Mouse (Mus musculus): ENCODE measurements at regions not wholly inside any gene's neighbourhood (a gene's known extent, or its start where the extent isn't known, plus 50 kb on each side); places are given as distances from the start of the nearest gene placed in this dataset.

DNA sequence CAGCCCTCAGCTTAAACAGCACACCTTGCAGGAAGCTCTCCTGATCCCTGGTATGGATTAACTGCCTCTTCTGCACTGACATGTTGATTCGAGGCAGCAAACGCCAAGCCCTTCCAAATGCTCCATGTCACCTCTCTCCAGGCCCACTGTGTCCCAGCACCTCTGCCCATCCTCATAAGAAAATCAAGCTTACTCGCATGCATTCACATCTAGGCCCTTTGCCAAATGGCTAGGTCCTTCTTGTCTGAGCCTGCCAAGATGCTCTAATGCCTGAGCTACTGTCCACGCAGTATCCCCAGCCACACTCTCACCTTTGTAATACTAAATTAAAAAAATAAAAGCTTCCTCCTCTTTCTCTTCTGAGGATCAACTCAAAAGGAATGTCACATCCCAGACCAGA is 588.7 kb upstream of the Cdh11 start:
- H3K4me3 ChIP-seq (ENCODE audit: insufficient read depth, low read length): no peak overlapping the region
- TF ChIP-seq CTCF (IDR thresholded peaks at IDR 0.05; ENCODE audit: borderline replicate concordance, insufficient read depth, low read length) (no peak), POLR2A (IDR thresholded peaks at IDR 0.05; ENCODE audit: low read depth, low read length) (no peak)
- H3K4me1 ChIP-seq (ENCODE audit: control insufficient read depth, insufficient read depth, low read length): no peaks in the 10 kb centered on the region
- peak overlapping the region; percentile 8; the same call in 1 of the 2 replicates for H3K27ac ChIP-seq (ENCODE audit: insufficient read depth, low read length)

DNA sequence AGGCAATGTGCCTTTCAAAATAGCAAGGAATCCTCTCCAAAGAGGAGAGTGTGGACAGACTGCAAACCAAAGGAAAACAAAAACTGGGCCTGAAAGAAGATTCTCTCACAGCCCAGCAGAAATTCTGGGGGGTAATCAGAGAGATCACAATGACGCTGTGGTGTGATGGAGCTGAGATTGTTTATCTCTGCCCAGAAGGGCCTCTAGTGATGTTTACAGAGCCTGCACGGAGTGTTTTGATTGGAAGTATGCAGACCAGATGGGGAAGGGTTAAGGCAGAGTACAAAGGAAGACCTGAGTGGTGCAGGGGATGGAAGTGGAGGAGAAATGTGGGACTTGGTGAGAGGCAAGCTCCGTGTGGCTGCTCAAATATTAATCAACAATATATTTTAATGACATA is 593.1 kb upstream of the Cdh11 start:
- H3K4me3 ChIP-seq (ENCODE audit: insufficient read depth, low read length): no peak overlapping the region
- H3K4me1 ChIP-seq (ENCODE audit: control insufficient read depth, insufficient read depth, low read length): no peaks in the 10 kb centered on the region

DNA sequence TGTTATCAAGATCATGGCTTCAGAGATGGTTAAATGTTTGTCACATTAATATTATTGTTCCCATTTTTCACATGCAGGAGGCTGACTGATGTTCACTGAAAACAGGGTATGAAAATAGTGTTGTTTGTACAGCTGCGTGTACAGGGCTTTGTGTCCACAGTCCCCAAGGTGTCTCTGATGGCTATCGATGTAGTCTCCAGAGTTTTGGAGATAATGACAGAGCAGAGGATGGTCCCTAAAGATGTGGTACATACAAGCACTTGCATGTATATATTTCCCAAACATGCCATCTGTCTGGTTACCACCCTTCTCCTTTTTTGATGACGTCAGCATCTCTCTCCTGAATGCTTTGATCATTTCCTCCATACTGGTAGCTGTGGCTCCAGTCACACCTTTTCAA is 596.1 kb upstream of the Cdh11 start:
- TF ChIP-seq POLR2A (IDR thresholded peaks at IDR 0.05; ENCODE audit: low read depth, low read length) (no peak), CTCF (IDR thresholded peaks at IDR 0.05; ENCODE audit: borderline replicate concordance, insufficient read depth, low read length) (no peak)
- H3K4me3 ChIP-seq (ENCODE audit: insufficient read depth, low read length): no peak overlapping the region
- no peak overlapping the region for H3K27ac ChIP-seq (ENCODE audit: insufficient read depth, low read length)
- no peaks in the 10 kb centered on the region for H3K4me1 ChIP-seq (ENCODE audit: control insufficient read depth, insufficient read depth, low read length)

More for the DNA sequence above, 593.1 kb upstream of the Cdh11 start:
- TF ChIP-seq CTCF (IDR thresholded peaks at IDR 0.05; ENCODE audit: borderline replicate concordance, insufficient read depth, low read length): no peak
- TF ChIP-seq POLR2A (IDR thresholded peaks at IDR 0.05; ENCODE audit: low read depth, low read length): no peak
- H3K27ac ChIP-seq (ENCODE audit: insufficient read depth, low read length): no peak overlapping the region

DNA sequence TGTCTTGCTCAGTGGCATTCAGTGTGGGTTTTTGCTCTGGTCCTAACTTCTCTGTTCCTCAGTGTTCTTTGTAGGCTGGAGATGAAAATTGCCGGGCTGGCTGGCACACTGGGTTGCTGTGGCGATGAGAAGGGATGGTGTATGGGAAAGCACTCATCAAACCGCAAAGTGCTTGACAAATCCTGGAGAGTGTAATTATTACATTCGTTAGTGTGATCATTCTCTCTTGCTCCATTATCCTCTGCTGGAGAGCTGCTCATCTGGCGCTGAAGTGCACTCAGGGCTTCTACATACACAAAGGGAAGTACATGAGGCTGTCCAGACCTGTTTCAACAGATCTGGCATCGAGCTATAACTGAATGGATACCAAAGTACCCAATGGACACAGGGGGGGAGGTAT is 605.9 kb upstream of the Cdh11 start:
- Histone ChIP-seq H3K4me1 (ENCODE audit: control insufficient read depth, insufficient read depth, low read length) (no peaks in the 10 kb centered on the region), H3K27ac (ENCODE audit: insufficient read depth, low read length) (no peak overlapping the region), H3K4me3 (ENCODE audit: insufficient read depth, low read length) (no peak overlapping the region)
- TF ChIP-seq CTCF (IDR thresholded peaks at IDR 0.05; ENCODE audit: borderline replicate concordance, insufficient read depth, low read length): no peak
- TF ChIP-seq POLR2A (IDR thresholded peaks at IDR 0.05; ENCODE audit: low read depth, low read length): no peak

DNA sequence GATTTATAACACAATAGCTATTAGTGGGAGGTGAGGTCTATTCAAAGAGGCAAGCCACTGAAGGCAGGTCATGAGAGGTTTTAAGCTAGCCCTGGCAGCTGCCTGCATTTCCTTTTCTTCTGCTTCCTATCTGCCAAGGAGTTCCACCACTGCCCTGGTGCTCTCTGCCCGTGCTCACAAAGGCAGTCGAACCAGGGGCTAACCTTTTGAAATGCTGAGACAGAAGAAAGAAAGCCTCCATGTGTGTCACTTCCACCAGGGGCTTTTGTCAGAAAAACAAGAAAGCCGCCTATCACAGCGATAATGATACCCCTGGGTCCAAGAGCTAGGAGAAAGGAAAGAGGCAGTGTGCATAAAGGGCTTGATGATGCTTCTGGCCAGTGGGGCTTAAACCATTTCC is 609.9 kb upstream of the Cdh11 start:
- H3K4me1 ChIP-seq (ENCODE audit: control insufficient read depth, insufficient read depth, low read length): peaks cover 4% of the 10 kb centered on the region
- TF ChIP-seq CTCF (IDR thresholded peaks at IDR 0.05; ENCODE audit: borderline replicate concordance, insufficient read depth, low read length) (no peak), POLR2A (IDR thresholded peaks at IDR 0.05; ENCODE audit: low read depth, low read length) (no peak)
- no peak overlapping the region for H3K27ac ChIP-seq (ENCODE audit: insufficient read depth, low read length)

GRCm38 (mm10) chr8:103398179-103398578 is 612.7 kb upstream of the Cdh11 start:
- Histone ChIP-seq H3K4me1 (ENCODE audit: control insufficient read depth, insufficient read depth, low read length) (peaks cover 4% of the 10 kb centered on the region), H3K4me3 (ENCODE audit: insufficient read depth, low read length) (no peak overlapping the region), H3K27ac (ENCODE audit: insufficient read depth, low read length) (peak overlapping the region; percentile 59)
- TF ChIP-seq CTCF (IDR thresholded peaks at IDR 0.05; ENCODE audit: borderline replicate concordance, insufficient read depth, low read length): no peak
- TF ChIP-seq POLR2A (IDR thresholded peaks at IDR 0.05; ENCODE audit: low read depth, low read length): no peak

More for the DNA sequence above, 609.9 kb upstream of the Cdh11 start:
- no peak overlapping the region for H3K4me3 ChIP-seq (ENCODE audit: insufficient read depth, low read length)

DNA sequence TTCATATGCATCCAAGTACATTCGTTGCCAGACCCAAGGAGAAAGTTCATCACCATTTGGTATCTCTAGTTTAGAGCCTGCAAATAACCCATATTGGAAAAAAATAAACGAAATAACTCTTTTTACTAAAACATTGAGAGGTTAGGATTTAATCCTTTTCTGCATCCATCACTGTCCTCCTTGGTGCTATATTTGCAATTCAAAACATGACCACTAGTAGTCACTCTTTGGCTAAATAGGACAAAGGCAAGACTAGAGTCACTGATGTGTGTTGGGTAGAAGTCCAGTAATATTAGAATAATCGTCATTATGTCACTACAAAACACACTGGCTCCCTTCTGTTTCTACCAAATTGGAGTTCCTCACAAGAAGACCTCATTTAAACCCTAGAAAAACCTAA is 614.0 kb upstream of the Cdh11 start:
- Histone ChIP-seq H3K4me3 (ENCODE audit: insufficient read depth, low read length) (no peak overlapping the region), H3K27ac (ENCODE audit: insufficient read depth, low read length) (no peak overlapping the region), H3K4me1 (ENCODE audit: control insufficient read depth, insufficient read depth, low read length) (peaks cover 4% of the 10 kb centered on the region)
- TF ChIP-seq POLR2A (IDR thresholded peaks at IDR 0.05; ENCODE audit: low read depth, low read length) (no peak), CTCF (IDR thresholded peaks at IDR 0.05; ENCODE audit: borderline replicate concordance, insufficient read depth, low read length) (no peak)

DNA sequence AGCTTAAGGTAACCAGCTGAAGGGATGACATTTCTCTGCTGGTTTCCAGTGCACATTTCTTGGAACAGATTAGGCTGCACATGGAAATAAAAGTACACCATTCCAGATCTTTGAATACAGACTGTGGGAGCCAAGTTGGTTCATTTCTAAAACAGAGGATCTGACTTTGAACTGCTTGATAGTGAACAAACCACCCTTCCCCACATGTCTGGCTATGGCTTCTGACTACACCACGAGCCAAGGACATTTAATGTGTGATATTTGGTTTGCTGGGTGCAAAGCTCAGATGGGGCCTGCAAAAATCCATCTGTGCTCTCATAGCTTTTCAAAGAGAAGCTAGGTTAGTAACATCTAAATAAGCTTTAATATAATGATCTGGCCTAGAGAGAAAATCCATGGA is 614.7 kb upstream of the Cdh11 start:
- Histone ChIP-seq H3K27ac (ENCODE audit: insufficient read depth, low read length) (no peak overlapping the region), H3K4me1 (ENCODE audit: control insufficient read depth, insufficient read depth, low read length) (peaks cover 4% of the 10 kb centered on the region), H3K4me3 (ENCODE audit: insufficient read depth, low read length) (no peak overlapping the region)
- TF ChIP-seq CTCF (IDR thresholded peaks at IDR 0.05; ENCODE audit: borderline replicate concordance, insufficient read depth, low read length): no peak
- TF ChIP-seq POLR2A (IDR thresholded peaks at IDR 0.05; ENCODE audit: low read depth, low read length): no peak

DNA sequence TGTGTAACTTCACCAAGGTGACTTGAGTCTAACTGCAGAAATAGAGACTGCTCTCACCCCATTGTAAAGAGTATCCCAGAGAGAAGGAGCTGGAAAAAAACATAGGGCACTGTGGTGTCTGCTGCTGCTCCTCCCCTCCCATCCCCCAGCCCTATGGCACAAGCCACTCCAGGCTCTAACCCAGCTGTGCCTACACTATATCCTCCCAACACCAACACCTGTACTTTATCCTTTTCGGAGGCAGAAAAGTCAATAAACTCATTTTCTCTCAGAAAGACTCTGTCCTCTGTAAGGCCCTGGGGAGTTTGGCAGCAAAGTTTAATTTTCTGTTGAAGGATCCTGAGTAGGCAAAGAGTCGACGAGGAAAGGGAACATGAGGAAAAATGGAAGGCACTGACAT is 617.3 kb upstream of the Cdh11 start:
- Histone ChIP-seq H3K27ac (ENCODE audit: insufficient read depth, low read length) (no peak overlapping the region), H3K4me1 (ENCODE audit: control insufficient read depth, insufficient read depth, low read length) (peaks cover 2% of the 10 kb centered on the region; the same call in 1 of the 2 replicates), H3K4me3 (ENCODE audit: insufficient read depth, low read length) (no peak overlapping the region)
- TF ChIP-seq POLR2A (IDR thresholded peaks at IDR 0.05; ENCODE audit: low read depth, low read length) (no peak), CTCF (IDR thresholded peaks at IDR 0.05; ENCODE audit: borderline replicate concordance, insufficient read depth, low read length) (no peak)

- Histone ChIP-seq H3K4me1 (ENCODE audit: control insufficient read depth, insufficient read depth, low read length) (no peaks in the 10 kb centered on the region), H3K27ac (ENCODE audit: insufficient read depth, low read length) (no peak overlapping the region), H3K4me3 (ENCODE audit: insufficient read depth, low read length) (no peak overlapping the region)
- TF ChIP-seq POLR2A (IDR thresholded peaks at IDR 0.05; ENCODE audit: low read depth, low read length) (no peak), CTCF (IDR thresholded peaks at IDR 0.05; ENCODE audit: borderline replicate concordance, insufficient read depth, low read length) (no peak)
These were observed 618.4 kb upstream of the Cdh11 start for GRCm38 (mm10) chr8:103403826-103404225.

DNA sequence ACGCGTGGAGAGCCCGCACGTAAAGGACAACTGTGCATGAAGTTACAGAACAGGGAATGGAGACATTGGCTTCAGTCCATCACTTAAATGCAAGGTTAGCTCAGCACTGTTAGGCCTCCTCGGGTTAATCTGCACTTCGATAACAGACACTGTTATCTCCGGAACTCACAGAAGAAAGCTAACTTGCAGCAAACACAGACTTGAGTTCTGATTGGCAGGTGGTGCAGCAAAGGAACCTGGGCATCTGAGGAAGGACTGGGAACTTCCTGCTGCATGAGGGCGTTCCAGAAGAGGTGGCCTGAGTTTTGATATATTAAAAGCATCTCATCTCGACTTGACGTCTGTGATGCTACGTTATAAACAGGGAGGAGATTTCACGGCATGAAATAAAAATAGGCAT is 620.3 kb upstream of the Cdh11 start:
- no peak overlapping the region for H3K4me3 ChIP-seq (ENCODE audit: insufficient read depth, low read length)
- peaks cover 8% of the 10 kb centered on the region for H3K4me1 ChIP-seq (ENCODE audit: control insufficient read depth, insufficient read depth, low read length)
- TF ChIP-seq CTCF (IDR thresholded peaks at IDR 0.05; ENCODE audit: borderline replicate concordance, insufficient read depth, low read length): no peak
- TF ChIP-seq POLR2A (IDR thresholded peaks at IDR 0.05; ENCODE audit: low read depth, low read length): no peak
- H3K27ac ChIP-seq (ENCODE audit: insufficient read depth, low read length): no peak overlapping the region
